Mouse (Mus musculus): ENCODE measurements around the gene Ccdc142.
A peak's percentile ranks its signal among the peaks of the same experiment; 100 is the strongest.

Gene Ccdc142

GRCm38 (mm10) chr6:83138056-83138455 is 36.7 kb downstream of the Ccdc142 start:
- DNase-seq (ENCODE audit: extremely low spot score): peak; percentile 78

DNA sequence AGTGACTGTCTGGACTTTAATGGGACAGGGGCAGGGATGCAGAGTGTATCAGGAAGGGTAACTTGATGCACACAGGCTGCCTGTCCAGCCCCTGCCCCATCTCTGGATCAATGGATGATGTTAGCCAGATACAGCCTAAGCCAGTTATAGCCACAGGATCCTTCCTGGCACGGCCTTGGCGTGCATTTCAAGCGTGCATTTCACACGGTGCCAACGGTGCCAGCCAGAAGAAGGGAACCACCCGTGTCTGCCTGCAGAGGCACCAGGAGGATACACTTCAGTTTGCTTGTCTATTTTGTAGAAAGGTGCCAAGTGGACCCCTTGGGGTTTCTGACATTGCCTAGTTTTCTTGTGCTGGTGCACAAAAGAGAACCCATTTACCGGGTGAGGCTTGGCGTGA is 38.6 kb downstream of the Ccdc142 start:
- DNase-seq (ENCODE audit: extremely low spot score): no peak

- DNase-seq (ENCODE audit: extremely low spot score): no peak
Measured at GRCm38 (mm10) chr6:83141636-83142035, 40.2 kb downstream of the Ccdc142 start.

DNA sequence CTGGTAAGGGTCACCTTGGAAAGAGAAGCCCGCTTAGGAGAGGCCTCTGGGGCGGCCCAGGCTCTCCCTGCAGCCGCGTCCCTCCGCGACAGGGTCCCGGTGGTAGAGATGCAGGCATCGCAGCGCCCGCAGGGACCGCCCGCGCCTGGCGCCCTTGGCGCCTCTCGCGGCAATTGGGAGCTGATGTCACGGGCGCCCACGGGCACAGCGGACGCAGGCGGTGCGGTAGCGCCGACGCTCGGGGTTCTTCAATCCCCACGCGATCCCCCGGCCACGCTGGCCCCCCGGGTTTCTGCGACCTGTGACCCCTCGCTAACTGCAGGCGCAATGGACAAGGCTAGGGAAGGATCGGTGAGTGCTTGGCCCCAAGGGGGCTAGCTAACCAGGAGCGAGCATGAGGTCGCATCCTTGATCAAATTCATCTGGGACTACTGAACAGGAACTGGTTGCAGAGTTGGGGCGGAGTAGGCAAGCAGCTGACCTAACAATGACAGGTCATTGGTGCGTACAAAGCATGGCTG is 40.9 kb downstream of the Ccdc142 start:
- DNase-seq (ENCODE audit: extremely low spot score): peak; percentile 41

DNA sequence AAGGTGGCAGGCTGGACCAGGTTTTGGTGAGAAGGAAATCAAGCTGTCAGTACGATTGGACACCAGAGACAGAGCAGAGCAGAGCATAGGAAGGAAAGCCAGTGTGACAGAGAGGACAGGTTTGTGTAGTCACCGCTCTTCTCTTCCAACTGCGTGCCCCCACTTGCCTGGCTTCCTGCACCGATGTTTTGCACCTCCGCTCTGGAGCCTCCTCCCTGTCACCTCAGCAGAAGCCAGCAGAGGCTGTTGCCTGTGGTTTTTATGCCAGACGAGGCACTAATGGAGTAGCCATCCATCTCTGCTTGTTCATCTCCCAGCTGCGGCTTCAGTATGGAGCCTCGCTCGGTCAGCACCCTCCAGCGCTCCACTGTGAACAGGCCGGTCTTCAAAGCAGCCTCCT is 41.5 kb downstream of the Ccdc142 start:
- DNase-seq (ENCODE audit: extremely low spot score): no peak

- no peak for DNase-seq (ENCODE audit: extremely low spot score)
Measured at GRCm38 (mm10) chr6:83145209-83145608, 43.8 kb downstream of the Ccdc142 start.

DNA sequence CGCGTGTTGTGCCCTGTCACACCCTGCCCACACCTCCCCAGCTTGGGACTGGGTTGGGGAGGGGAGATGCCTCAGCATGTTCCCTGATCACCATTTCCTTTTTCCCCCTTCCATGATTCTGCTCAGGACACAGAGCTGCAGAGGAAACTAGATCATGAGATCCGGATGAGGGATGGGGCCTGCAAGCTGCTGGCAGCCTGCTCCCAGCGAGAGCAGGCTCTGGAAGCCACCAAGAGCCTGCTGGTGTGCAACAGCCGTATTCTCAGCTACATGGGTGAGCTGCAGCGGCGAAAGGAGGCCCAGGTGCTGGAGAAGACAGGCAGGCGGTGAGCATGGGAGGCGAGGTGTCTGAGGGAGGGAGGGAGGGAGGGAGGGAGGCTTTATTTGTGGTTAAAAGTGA is 44.4 kb downstream of the Ccdc142 start:
- no peak for DNase-seq (ENCODE audit: extremely low spot score)

DNA sequence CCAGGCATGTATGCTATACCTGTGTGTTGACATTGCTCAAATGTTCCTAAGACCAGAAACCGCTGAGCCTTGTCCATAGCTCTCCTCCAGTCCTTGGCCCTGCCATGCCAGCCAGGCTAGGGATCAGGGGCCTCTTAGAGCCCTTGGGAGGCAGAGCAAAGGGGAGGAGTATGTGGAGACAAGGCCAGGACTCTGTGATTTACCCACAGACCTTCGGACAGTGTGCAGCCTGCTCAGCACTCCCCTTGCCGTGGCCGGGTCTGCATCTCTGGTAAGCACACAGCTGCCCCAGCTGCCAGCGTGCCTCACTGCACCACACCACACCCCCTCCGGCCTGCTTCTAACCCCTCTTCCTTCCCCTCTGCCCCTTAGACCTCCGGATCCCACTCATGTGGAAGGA is 45.9 kb downstream of the Ccdc142 start:
- DNase-seq (ENCODE audit: extremely low spot score): no peak

DNA sequence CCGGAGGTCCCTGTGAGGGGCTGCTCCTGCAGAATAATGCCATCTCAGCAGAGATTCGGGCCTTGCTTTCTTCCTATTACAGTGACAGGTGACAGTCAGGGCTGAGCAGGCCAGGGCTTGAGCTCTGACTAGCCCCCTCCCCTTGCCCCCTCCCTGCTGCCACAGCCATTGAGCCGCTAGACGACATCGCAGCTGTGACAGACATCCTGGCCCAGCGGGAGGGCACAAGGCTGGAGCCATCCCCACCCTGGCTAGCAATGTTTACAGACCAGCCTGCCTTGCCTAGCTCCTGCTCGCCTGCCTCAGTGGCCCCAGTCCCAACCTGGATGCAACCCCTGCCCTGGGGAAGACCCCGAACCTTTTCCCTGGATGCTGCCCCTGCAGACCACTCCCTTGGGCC is 50.3 kb downstream of the Ccdc142 start:
- no peak for DNase-seq (ENCODE audit: extremely low spot score)

- no peak for DNase-seq (ENCODE audit: extremely low spot score)
Measured at GRCm38 (mm10) chr6:83153038-83153437, 51.6 kb downstream of the Ccdc142 start.

DNA sequence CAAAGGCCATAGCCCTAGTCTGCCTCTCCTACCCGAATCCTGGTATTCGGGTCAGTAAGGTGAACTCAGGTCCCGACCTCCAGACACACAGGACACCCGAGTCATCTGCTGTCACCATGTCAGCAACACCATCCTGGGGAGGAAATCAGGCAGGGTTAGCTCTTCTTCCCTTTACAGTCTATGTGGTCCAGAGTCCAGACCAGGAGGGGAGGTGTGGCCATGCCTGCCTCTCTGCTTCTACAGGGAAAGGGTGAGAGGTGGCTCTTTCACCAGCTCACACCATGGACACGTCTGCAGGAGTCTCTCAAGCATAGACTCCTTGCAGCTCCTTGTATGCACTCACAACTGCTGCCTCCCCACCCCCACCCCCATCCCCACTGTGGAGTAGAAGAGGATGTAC is 52.1 kb downstream of the Ccdc142 start:
- DNase-seq (ENCODE audit: extremely low spot score): no peak

GRCm38 (mm10) chr6:83155552-83156238 is 54.3 kb downstream of the Ccdc142 start:
- no peak for DNase-seq (ENCODE audit: extremely low spot score)

DNA sequence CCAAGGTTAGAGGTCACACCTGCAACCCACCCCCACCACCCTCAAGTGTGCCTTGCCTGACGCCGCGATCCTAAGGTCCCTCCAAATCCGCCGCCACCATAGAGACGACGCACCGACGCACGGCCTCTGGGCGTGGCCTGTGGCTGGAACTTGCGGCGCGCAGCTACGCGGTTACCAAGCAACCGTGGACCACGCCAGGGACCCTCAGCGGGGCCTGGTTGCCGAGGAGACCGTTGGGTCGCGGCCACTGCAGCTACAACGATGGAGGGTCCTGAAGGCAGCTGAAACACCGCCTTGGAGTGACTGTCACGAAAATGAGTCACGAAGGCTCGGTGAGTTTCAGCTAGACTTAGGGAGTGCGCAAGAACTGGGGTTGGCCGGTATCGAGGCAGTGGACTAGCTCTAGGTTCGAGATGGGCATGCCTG is 54.9 kb downstream of the Ccdc142 start, which contains the start of the genes Wdr54 and 1700003E16Rik:
Wdr54 (minus strand) TSS at position 139 of the 426 bp plus-strand sequence.
1700003E16Rik (plus strand) TSS at position 146 of the 426 bp plus-strand sequence.
- peak; percentile 84 for DNase-seq (ENCODE audit: extremely low spot score)
